Mouse (Mus musculus) intestine, embryonic 15.5 days (tissue): Measurements from ENCODE around the gene Klc1. TPM values are rescaled to one million over a fixed set of nuclear protein-coding genes. Genes with fewer than 3 reads are reported as not detected.

Experiments
- ATAC-seq: fragments of 200-750 bp; cut with Nextera tagmentation; 2 replicates; pipeline ENCODE4 v1.8.0; 2017; ENCODE audit warnings: moderate TSS enrichment, moderate library complexity
- H3K27ac ChIP-seq: fragments of 300-500 bp; sonication (generic); 2 replicates; pipeline ENCODE4 v1.5.1; 2015; ENCODE audit warnings: mild to moderate bottlenecking, inconsistent platforms
- H3K27me3 ChIP-seq: fragments of 300-500 bp; sonication (generic); replicated peaks from 2 replicates; pipeline ENCODE4 v1.6.1; 2015; ENCODE audit warnings: inconsistent platforms
- H3K36me3 ChIP-seq: fragments of 300-500 bp; sonication (generic); 2 replicates; pipeline ENCODE4 v1.6.1; 2015; ENCODE audit warnings: inconsistent platforms
- H3K4me1 ChIP-seq: fragments of 300-500 bp; sonication (generic); replicated peaks from 2 replicates; pipeline ENCODE4 v1.6.1; 2015; ENCODE audit warnings: inconsistent platforms
- H3K4me2 ChIP-seq: fragments of 300-500 bp; sonication (generic); replicated peaks from 2 replicates; pipeline ENCODE4 v1.6.1; 2015; ENCODE audit warnings: mild to moderate bottlenecking, inconsistent platforms
- H3K4me3 ChIP-seq: fragments of 300-500 bp; sonication (generic); replicated peaks from 2 replicates; pipeline ENCODE4 v1.5.1; 2015; ENCODE audit warnings: inconsistent platforms
- H3K9ac ChIP-seq: fragments of 300-500 bp; sonication (generic); 2 replicates; pipeline ENCODE4 v1.6.1; 2015; ENCODE audit warnings: inconsistent platforms
- H3K9me3 ChIP-seq: fragments of 300-500 bp; sonication (generic); 2 replicates; pipeline ENCODE4 v1.6.1; 2016; ENCODE audit warnings: inconsistent platforms
- WGBS: fragments of 180-500 bp; shearing (Covaris S2); methylation state at CpG from one replicate; pipeline ENCODE4 v1.1.7; 2015; 5-methylcytosine and 5-hydroxymethylcytosine counted together
- polyA plus RNA-seq: library from polyadenylated mRNA; unstranded; fragments of >200 nt; fragmentation: Nextera tagmentation; extraction: Ambion mirVana; gene quantifications from 2 replicates; pipeline ENCODE4 v1.2.1, GENCODE M21; 2015

The Klc1 gene
- polyA plus RNA-seq, 1 experiment from 2014 or later = 91.1 TPM

DNA sequence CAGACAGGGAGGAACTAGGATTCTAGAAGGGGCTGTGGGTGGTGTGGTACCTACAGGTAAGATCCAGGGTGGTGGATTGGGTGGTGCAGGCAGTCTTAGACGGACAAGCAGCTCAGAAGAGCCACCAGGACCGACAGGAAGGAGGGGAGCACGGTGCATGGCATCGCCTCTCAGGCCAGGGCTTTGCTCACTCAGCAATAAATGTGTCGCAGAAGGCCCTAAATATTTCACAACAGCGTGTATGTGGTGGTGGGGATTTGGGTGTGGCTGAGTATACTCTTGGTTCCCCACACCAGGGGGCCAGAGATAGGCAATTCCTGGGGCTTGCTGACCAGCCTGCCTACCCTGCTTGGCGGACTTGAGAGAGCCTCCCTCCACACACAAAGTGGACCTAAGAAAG is 62.1 kb downstream of the Klc1 start:
- no peaks in the 10 kb centered on the region for H3K27me3 ChIP-seq
- H3K4me1 ChIP-seq = peaks cover 49% of the 10 kb centered on the region
- no peaks in the 10 kb centered on the region for H3K9me3 ChIP-seq
- H3K4me2 ChIP-seq = no peak overlapping the region
- H3K36me3 ChIP-seq = peaks cover 24% of the 10 kb centered on the region
- no peak overlapping the region for H3K9ac ChIP-seq
- H3K27ac ChIP-seq = no peak overlapping the region
- no peak for ATAC-seq
- H3K4me3 ChIP-seq = no peak overlapping the region
- 62% methylated on average over 7 of the region's 7 CpGs for WGBS

DNA sequence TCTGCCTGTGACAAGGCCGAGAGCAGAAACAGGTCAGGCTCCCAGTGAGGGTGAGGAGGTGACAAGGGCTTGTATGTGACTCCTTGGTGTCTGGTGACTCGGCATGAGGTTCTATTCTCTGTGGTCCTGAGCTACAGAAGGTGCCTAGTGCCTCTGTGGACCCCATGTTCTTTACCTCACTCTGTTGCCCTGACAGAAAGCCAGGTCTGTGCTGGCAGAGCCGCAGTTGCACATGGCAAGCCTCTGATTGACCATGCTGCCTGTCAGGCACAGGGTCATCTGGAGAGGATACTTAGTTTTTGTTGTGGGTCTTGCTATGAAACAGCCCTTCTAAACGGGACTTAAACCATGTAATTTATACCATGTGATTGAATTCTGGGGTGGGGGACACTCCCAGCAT is 63.3 kb downstream of the Klc1 start:
- Histone ChIP-seq H3K4me3 (no peak overlapping the region), H3K9me3 (no peaks in the 10 kb centered on the region), H3K9ac (no peak overlapping the region), H3K4me1 (peaks cover 38% of the 10 kb centered on the region), H3K4me2 (no peak overlapping the region), H3K27me3 (no peaks in the 10 kb centered on the region), H3K27ac (no peak overlapping the region), H3K36me3 (peaks cover 35% of the 10 kb centered on the region)
- ATAC-seq = no peak
- WGBS = 58% methylated on average over 4 of the region's 4 CpGs

DNA sequence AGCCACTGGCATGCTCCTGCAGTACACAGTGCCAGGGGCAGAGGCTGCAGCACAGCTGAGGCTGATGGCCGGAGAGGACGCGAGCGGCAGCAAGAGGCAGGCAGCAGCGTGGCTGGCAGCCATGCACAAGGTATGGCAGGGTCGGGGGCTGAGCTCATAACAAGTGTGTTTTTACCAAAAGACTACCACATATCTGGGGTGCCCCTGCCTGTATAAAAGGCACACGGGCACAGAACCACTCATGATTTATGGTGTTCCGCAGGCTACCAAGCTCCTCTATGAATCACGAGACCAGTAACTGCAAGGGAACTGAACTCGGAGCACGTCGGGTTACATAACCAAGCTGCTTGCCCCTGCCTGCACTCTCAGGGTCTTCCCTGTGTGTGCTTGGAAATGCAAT is 68.9 kb downstream of the Klc1 start:
- 91% methylated on average over 12 of the region's 12 CpGs for WGBS
- no peaks in the 10 kb centered on the region for H3K27me3 ChIP-seq

DNA sequence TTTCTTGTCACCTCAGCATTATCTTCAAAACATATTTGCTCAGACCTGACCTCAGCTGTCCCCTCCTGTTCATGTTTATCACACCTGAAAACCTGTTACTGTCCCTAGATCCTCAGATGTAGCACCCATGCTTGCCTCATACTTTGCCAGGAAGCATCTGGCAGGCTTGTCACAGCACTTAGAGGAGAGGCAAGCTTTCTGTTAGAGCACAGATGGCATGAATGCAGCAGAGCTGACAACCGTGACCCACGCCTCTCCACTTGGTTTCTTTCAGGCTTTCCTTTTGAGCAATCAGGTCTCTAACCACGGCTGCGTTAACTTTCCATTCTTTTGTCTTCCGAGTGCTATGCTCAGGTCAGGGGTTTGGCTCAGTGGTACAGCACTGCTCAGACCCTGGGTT is 70.8 kb downstream of the Klc1 start:
- H3K9me3 ChIP-seq = no peaks in the 10 kb centered on the region
- H3K27me3 ChIP-seq = no peaks in the 10 kb centered on the region
- no peak overlapping the region for H3K4me2 ChIP-seq
- peaks cover 85% of the 10 kb centered on the region for H3K36me3 ChIP-seq
- H3K4me3 ChIP-seq = no peak overlapping the region
- H3K27ac ChIP-seq = no peak overlapping the region
- no peak for ATAC-seq
- no peaks in the 10 kb centered on the region for H3K4me1 ChIP-seq
- 86% methylated on average over 5 of the region's 5 CpGs for WGBS
- no peak overlapping the region for H3K9ac ChIP-seq

More for the DNA sequence above, 68.9 kb downstream of the Klc1 start:
- Histone ChIP-seq H3K4me1 (no peaks in the 10 kb centered on the region), H3K9ac (no peak overlapping the region), H3K4me3 (no peak overlapping the region), H3K9me3 (no peaks in the 10 kb centered on the region), H3K36me3 (peaks cover 82% of the 10 kb centered on the region), H3K27ac (no peak overlapping the region), H3K4me2 (no peak overlapping the region)
- no peak for ATAC-seq

DNA sequence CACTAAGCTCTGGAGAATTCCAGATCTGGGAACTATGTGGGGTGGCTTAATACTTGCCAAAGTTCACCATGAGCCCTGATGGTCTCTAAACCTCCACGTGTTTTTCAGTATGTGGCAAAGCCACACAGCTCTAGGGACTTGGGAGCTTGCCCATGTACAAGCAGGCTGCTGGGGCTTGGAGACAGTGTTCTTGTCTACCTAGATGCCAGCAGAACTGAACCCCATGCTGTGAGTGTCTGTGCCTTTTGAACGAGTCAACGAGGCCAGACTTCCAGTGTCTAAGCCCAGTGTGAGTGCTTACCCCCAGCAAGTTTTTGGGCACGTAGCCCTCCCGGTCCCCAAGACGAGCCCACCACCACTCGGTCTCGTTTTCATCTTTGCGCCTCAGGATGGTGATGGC is 71.3 kb downstream of the Klc1 start:
- no peaks in the 10 kb centered on the region for H3K4me1 ChIP-seq
- H3K4me2 ChIP-seq = no peak overlapping the region
- H3K36me3 ChIP-seq = peaks cover 83% of the 10 kb centered on the region
- no peak overlapping the region for H3K27ac ChIP-seq
- H3K9me3 ChIP-seq = no peaks in the 10 kb centered on the region
- no peaks in the 10 kb centered on the region for H3K27me3 ChIP-seq
- 88% methylated on average over 9 of the region's 9 CpGs for whole genome bisulfite sequencing
- H3K9ac ChIP-seq = no peak overlapping the region
- no peak overlapping the region for H3K4me3 ChIP-seq
- no peak for ATAC-seq

DNA sequence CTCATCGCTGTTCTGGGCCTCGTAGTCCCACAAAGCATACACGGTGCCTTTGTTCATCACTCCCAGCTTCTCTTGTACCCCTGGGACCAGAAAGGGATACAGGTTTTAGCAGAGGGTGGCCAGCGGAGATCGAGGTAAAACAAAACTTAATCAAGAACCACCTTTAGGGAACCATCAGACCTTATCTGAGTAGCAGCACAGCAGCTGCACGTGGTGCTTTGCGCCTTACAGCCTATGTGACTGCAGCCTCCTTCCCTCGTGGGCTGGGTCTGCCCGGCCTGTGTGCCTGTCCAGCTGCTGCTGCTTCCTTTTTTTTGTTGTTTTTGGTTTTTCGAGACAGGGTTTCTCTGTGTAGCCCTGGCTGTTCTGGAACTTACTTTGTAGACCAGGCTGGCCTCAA is 71.7 kb downstream of the Klc1 start:
- no peaks in the 10 kb centered on the region for H3K4me1 ChIP-seq
- no peaks in the 10 kb centered on the region for H3K9me3 ChIP-seq
- no peak overlapping the region for H3K4me3 ChIP-seq
- H3K27me3 ChIP-seq = no peaks in the 10 kb centered on the region
- 87% methylated on average over 10 of the region's 10 CpGs for WGBS
- peaks cover 83% of the 10 kb centered on the region for H3K36me3 ChIP-seq
- H3K9ac ChIP-seq = no peak overlapping the region
- ATAC-seq = no peak
- no peak overlapping the region for H3K27ac ChIP-seq
- no peak overlapping the region for H3K4me2 ChIP-seq

DNA sequence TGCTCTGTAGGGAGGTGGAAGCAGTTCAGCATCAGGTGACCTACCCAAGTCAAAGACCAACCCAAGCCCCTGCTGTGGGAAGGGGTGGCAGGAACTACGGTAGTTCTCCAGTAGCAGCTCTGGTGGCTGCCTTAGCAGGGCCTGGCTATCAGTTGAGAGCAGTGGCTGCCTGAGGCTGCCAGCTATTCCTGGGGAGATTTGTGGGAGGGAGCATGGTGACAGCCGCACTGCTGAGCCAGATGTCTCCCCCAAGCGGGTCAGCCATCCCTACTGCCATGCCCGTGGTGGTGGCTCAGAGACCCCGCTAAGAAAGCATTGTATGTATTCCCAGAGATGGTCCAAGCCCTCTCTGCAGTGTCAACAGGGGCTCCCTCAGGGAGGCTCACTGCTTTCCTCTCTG is 74.0 kb downstream of the Klc1 start:
- Histone ChIP-seq H3K36me3 (peaks cover 73% of the 10 kb centered on the region), H3K4me1 (no peaks in the 10 kb centered on the region), H3K27ac (no peak overlapping the region), H3K9ac (no peak overlapping the region), H3K4me3 (no peak overlapping the region), H3K27me3 (no peaks in the 10 kb centered on the region), H3K4me2 (no peak overlapping the region), H3K9me3 (no peaks in the 10 kb centered on the region)
- ATAC-seq = no peak
- 83% methylated on average over 5 of the region's 5 CpGs for WGBS

DNA sequence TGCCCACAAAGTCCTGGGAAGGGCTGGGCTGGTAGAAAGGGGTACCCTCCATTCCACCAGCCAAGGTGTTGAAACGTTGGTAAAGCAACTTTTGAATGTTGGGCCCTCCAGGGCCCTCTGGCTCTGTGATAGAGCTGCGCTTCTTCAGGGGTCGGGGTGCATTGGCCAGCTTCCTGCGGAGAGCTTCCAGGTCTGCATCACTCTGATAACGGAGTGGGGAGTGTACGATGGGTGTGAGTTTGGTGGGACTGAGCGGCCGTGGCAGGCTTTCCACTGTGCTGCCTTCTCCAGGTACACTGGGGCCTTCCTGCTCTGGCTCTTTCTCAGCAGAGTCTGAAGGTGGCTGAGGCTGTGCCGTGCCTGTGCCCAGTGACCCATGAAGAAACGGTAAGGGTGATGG is 74.8 kb downstream of the Klc1 start:
- Histone ChIP-seq H3K36me3 (peaks cover 70% of the 10 kb centered on the region), H3K4me3 (no peak overlapping the region), H3K4me2 (no peak overlapping the region), H3K27me3 (no peaks in the 10 kb centered on the region), H3K9ac (no peak overlapping the region), H3K4me1 (no peaks in the 10 kb centered on the region), H3K27ac (no peak overlapping the region), H3K9me3 (no peaks in the 10 kb centered on the region)
- 89% methylated on average over 10 of the region's 10 CpGs for WGBS
- no peak for ATAC-seq

DNA sequence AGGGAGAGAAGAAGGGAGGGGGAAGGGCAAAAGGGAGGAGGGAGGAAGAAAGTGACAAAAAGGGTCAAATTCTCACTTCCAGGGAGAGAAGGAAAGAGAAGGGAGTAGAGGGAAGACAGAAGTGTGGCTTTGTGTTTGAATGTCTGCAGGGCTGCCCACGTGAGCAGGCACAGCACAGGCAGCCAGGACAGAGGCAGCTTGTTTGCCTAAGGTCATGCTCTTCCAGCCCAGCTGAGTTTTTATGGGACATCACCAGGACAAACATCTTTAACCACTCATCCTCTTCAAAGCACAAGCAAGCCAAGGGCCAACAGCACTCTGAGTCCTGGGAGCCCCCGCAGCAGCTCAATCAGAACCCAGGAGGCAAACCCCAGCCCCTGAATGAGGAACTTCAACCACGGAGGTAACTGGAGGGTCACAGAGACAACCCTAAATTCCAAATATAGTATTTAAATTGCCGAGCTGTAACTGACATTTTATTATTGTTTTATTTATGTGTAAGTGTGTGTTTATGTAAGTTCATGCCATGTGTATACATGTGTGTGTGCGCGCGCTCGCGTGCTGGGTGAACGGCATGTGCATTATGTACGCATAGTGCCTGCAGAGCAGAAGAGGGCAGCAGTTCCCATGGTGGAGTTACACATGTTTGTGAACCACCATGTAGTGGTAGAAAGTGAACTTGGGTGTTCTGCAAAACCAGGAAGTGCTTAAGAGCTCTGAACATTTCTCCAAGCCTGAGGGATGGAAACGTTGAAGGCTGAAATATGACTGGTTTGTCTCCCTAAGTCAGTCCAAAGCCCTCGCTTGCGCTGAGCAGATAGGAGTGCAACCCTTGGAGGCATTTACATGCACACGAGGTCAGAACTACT is 84.2 kb downstream of the Klc1 start:
- no peak overlapping the region for H3K4me3 ChIP-seq
- H3K36me3 ChIP-seq = peaks cover 20% of the 10 kb centered on the region
- H3K9ac ChIP-seq = no peak overlapping the region
- ATAC-seq = no peak
- H3K9me3 ChIP-seq = no peaks in the 10 kb centered on the region
- 60% methylated on average over 15 of the region's 15 CpGs for WGBS
- no peak overlapping the region for H3K4me2 ChIP-seq
- no peaks in the 10 kb centered on the region for H3K27me3 ChIP-seq
- H3K4me1 ChIP-seq = 0 out of 2 replicates have a peak, but pooled peaks cover 2% of the 10 kb centered on the region
- no peak overlapping the region for H3K27ac ChIP-seq

DNA sequence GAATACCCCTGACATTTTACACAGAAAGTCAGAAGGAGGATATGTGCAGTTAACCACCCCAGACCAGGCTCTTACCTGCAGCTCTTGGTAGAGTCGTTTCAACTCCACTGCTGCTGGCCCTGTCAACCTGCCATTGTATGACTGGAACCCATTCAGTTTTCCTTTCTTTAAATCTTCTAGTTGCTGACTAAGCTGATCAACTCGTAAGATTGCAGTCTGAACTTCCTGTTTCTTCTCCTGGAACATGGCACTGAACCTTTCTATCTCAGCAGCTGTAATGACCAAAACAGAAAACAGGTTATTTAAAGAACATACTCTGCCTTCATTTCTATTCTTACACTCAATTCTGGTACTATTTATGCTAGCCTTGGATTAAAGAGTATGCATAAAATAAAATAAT is 84.8 kb downstream of the Klc1 start:
- no peak overlapping the region for H3K27ac ChIP-seq
- no peak for ATAC-seq
- no peaks in the 10 kb centered on the region for H3K27me3 ChIP-seq
- H3K4me3 ChIP-seq = no peak overlapping the region
- H3K4me1 ChIP-seq = 0 out of 2 replicates have a peak, but pooled peaks cover 2% of the 10 kb centered on the region
- H3K9me3 ChIP-seq = no peaks in the 10 kb centered on the region
- H3K4me2 ChIP-seq = no peak overlapping the region
- peaks cover 16% of the 10 kb centered on the region for H3K36me3 ChIP-seq
- H3K9ac ChIP-seq = no peak overlapping the region
- 53% methylated on average over 2 of the region's 2 CpGs for WGBS

DNA sequence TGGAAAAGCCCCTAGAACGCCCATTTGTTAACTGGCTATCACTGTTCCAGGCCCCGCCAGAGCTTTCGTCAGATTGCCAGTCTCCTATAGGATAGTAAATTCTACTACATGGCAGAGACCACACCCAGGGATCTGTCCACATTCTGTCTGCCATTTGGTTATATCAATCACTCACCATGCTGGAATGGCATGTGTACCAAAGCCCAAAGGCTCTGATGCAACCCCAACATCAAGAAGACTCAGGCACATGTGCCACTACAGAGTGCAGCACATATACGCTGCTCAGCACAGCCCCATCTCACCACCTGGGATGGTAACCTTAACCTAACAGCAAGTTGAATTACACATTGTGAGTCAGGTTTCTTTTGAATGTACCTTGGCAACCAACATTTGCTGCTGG is 87.3 kb downstream of the Klc1 start:
- H3K36me3 ChIP-seq = peaks cover 3% of the 10 kb centered on the region; the same call in 1 of the 2 replicates
- no peak overlapping the region for H3K4me3 ChIP-seq
- no peak overlapping the region for H3K4me2 ChIP-seq
- H3K9me3 ChIP-seq = no peaks in the 10 kb centered on the region
- no peaks in the 10 kb centered on the region for H3K27me3 ChIP-seq
- no peak for ATAC-seq
- 91% methylated on average over 4 of the region's 4 CpGs for WGBS
- no peak overlapping the region for H3K27ac ChIP-seq
- no peak overlapping the region for H3K9ac ChIP-seq
- H3K4me1 ChIP-seq = 0 out of 2 replicates have a peak, but pooled peaks cover 2% of the 10 kb centered on the region

DNA sequence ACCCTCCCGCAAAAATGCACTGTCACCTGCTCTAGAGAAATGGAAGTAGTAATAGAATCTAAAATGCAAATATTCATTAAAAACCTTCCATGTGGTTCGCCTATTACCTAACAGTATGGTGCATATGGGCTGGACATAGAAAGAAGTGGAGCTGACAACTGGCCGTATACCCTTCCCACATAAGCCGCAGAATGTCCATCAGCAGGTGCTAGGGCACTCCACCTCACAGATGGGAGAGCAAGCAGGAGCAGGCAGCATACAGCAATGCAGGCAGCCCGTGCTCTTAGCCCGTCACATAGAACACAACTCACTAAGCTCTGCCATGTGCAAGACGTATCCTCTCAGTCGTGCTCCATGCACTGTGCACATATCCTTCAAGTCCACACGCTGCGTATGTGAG is 88.2 kb downstream of the Klc1 start:
- H3K4me1 ChIP-seq = 0 out of 2 replicates have a peak, but pooled peaks cover 2% of the 10 kb centered on the region
- no peak for ATAC-seq
- H3K4me2 ChIP-seq = no peak overlapping the region
- WGBS = 73% methylated on average over 10 of the region's 10 CpGs
- H3K36me3 ChIP-seq = peaks cover 3% of the 10 kb centered on the region; the same call in 1 of the 2 replicates
- no peak overlapping the region for H3K4me3 ChIP-seq
- no peak overlapping the region for H3K27ac ChIP-seq
- H3K9ac ChIP-seq = no peak overlapping the region
- no peaks in the 10 kb centered on the region for H3K9me3 ChIP-seq
- H3K27me3 ChIP-seq = no peaks in the 10 kb centered on the region

DNA sequence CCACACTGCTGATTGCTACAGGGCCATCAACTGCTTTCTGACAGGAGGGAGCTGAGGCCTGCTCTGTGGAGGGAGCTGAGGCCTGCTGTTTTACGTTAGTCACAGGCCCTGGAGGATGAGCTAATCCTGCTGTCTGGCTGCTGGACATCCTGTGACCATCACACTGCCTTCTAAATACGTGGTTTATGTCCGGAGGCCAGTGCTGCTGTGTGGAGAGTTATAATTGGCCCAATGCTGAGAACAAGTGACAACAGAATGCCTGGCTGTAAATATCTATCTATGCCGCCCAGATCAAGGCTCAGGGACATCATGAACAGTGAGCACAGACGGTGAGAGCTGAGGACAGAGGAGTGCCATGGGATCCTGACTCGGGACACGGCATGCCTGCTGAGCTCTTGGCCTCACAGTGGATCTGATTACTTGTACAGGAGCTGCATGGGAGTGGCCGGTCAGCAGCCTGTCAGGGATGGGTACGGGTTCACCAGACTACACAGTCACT is 89.7 kb downstream of the Klc1 start:
- no peaks in the 10 kb centered on the region for H3K9me3 ChIP-seq
- H3K9ac ChIP-seq = no peak overlapping the region
- no peaks in the 10 kb centered on the region for H3K4me1 ChIP-seq
- no peak overlapping the region for H3K27ac ChIP-seq
- no peak overlapping the region for H3K4me2 ChIP-seq
- WGBS = 63% methylated on average over 9 of the region's 9 CpGs
- peak; percentile 41 for ATAC-seq
- H3K27me3 ChIP-seq = no peaks in the 10 kb centered on the region
- no peaks in the 10 kb centered on the region for H3K36me3 ChIP-seq
- no peak overlapping the region for H3K4me3 ChIP-seq
